Mouse (Mus musculus): Measurements from ENCODE around the gene Szrd1. TPM values are rescaled to one million over a fixed set of nuclear protein-coding genes. Genes with fewer than 3 reads are reported as not detected.

The Szrd1 gene
- polyA plus RNA-seq, 1 experiment from 2014 or later, result 30.7 TPM

- Histone ChIP-seq H3K36me3 (peaks cover 27% of the 10 kb centered on the region), H3K4me1 (replicated peaks) (peaks cover 18% of the 10 kb centered on the region), H3K9ac (replicated peaks) (peak overlapping the region; percentile 93), H3K27ac (no peak overlapping the region), H3K9me3 (no peaks in the 10 kb centered on the region), H3K4me2 (replicated peaks) (peak overlapping the region; percentile 89), H3K27me3 (no peaks in the 10 kb centered on the region), H3K4me3 (replicated peaks) (peak overlapping the region; percentile 85)
- WGBS, result 86% methylated on average over 17 of the region's 17 CpGs
- ATAC-seq, result no peak
Observed at GRCm38 (mm10) chr4:141076761-141077506, 62.6 kb downstream of the Szrd1 start.

DNA sequence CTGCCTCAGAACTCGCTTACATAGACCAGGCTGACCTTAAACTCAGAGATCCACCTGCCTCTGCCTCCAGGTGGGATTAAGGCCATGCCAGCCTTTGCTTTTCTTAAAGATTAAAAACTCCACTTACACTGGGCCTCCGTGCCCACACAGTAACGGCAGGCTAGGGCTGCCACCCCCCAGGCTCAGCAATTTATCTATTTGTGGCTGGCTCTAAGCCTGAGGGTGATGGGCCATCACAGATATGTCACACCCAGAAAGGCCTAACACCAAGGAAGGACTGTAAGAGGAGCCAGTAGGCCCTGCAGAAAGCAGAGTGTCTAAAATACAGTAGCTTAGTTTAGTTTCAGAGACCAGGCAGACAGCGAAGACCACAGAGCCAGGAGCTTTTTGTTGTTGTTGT lies 65.5 kb downstream of the Szrd1 start:
- Histone ChIP-seq H3K4me1 (replicated peaks) (peaks cover 18% of the 10 kb centered on the region), H3K27me3 (no peaks in the 10 kb centered on the region), H3K36me3 (peaks cover 53% of the 10 kb centered on the region), H3K27ac (no peak overlapping the region), H3K4me2 (replicated peaks) (no peak overlapping the region), H3K9ac (replicated peaks) (no peak overlapping the region), H3K9me3 (no peaks in the 10 kb centered on the region), H3K4me3 (replicated peaks) (no peak overlapping the region)
- 96% methylated on average over 4 of the region's 4 CpGs for WGBS
- no peak for ATAC-seq

DNA sequence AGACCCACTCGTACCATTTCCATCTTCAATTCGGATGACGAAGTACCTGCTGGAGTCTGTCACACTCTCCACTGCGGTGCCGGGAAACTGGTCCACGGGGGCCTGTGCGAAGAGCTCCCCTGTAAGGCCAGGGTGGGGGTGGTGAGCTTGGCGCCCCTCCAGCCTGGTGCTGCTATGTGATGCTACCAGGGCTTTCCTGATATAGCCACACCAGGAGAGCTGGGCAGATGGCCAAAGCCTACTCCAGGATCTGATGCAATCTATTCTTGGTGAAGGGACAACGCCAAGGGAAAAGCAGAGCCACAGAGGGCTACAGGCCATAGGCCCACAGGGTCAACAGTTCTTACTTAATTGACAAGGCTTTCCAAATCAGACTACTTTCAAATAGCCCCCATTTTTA lies 65.9 kb downstream of the Szrd1 start:
- WGBS, result 93% methylated on average over 9 of the region's 9 CpGs

DNA sequence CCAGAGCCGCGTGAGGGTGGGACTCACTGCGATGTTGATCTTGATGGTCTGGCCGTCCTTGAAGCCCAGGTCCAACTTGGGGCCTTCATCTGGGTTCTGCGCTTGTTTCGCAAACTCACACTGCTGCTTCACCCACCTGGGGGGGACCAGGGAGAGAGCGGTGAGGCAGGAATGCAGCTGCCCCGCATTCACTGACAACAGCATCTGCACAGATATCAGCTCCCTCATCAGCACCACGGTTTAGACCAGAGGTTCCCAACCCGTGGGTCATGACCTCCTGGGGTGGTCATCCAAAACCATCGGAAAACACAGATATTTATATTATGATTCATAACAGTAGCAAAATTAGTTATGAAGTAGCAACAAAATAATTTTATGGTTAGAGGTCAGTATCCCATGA lies 67.1 kb downstream of the Szrd1 start:
- H3K36me3 ChIP-seq, result peaks cover 70% of the 10 kb centered on the region
- no peak overlapping the region for H3K9ac ChIP-seq (replicated peaks)
- no peaks in the 10 kb centered on the region for H3K9me3 ChIP-seq
- H3K27ac ChIP-seq, result no peak overlapping the region
- 97% methylated on average over 11 of the region's 11 CpGs for WGBS
- no peak overlapping the region for H3K4me3 ChIP-seq (replicated peaks)
- peaks cover 16% of the 10 kb centered on the region for H3K4me1 ChIP-seq (replicated peaks)
- no peaks in the 10 kb centered on the region for H3K27me3 ChIP-seq
- ATAC-seq, result no peak
- H3K4me2 ChIP-seq (replicated peaks), result no peak overlapping the region

More for the DNA sequence above, 65.9 kb downstream of the Szrd1 start:
- H3K4me2 ChIP-seq (replicated peaks), result no peak overlapping the region
- peaks cover 58% of the 10 kb centered on the region for H3K36me3 ChIP-seq
- H3K4me1 ChIP-seq (replicated peaks), result peaks cover 18% of the 10 kb centered on the region
- H3K4me3 ChIP-seq (replicated peaks), result no peak overlapping the region
- H3K27ac ChIP-seq, result no peak overlapping the region
- H3K9me3 ChIP-seq, result no peaks in the 10 kb centered on the region
- no peak for ATAC-seq
- H3K27me3 ChIP-seq, result no peaks in the 10 kb centered on the region
- no peak overlapping the region for H3K9ac ChIP-seq (replicated peaks)

GRCm38 (mm10) chr4:141069731-141070130 lies 69.8 kb downstream of the Szrd1 start:
- Histone ChIP-seq H3K4me3 (replicated peaks) (no peak overlapping the region), H3K4me2 (replicated peaks) (no peak overlapping the region), H3K9ac (replicated peaks) (no peak overlapping the region), H3K4me1 (replicated peaks) (no peaks in the 10 kb centered on the region), H3K27ac (no peak overlapping the region), H3K36me3 (peaks cover 88% of the 10 kb centered on the region), H3K27me3 (no peaks in the 10 kb centered on the region), H3K9me3 (no peaks in the 10 kb centered on the region)
- no peak for ATAC-seq
- WGBS, result 64% methylated on average over 4 of the region's 4 CpGs

DNA sequence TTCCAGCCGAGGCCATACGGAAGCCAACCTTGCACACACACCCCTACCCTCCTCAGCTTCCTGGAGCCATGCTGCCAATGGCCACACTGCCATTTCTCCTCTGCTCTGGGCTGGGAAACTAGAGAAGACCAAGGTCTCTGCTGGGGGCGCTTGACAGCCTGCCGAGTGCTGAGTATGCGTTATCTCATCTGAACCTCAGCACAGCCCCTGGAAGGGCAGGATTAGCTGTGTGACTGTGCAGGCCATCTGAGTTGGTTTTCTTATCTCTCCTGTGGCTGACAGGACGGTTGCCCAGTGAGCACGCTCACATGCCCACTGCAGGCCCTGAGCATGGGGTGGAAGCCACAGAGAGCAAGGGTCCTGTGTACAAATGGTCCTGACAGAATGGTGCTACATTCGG lies 70.9 kb downstream of the Szrd1 start:
- Histone ChIP-seq H3K9ac (replicated peaks) (no peak overlapping the region), H3K9me3 (no peaks in the 10 kb centered on the region), H3K36me3 (peaks cover 82% of the 10 kb centered on the region), H3K27me3 (no peaks in the 10 kb centered on the region), H3K4me1 (replicated peaks) (no peaks in the 10 kb centered on the region), H3K4me2 (replicated peaks) (no peak overlapping the region), H3K27ac (no peak overlapping the region), H3K4me3 (replicated peaks) (no peak overlapping the region)
- no peak for ATAC-seq
- WGBS, result 92% methylated on average over 8 of the region's 8 CpGs

- H3K4me1 ChIP-seq (replicated peaks), result no peaks in the 10 kb centered on the region
- H3K9ac ChIP-seq (replicated peaks), result no peak overlapping the region
- H3K4me2 ChIP-seq (replicated peaks), result no peak overlapping the region
- no peaks in the 10 kb centered on the region for H3K9me3 ChIP-seq
- no peaks in the 10 kb centered on the region for H3K27me3 ChIP-seq
- ATAC-seq, result no peak
- no peak overlapping the region for H3K27ac ChIP-seq
- H3K4me3 ChIP-seq (replicated peaks), result no peak overlapping the region
- WGBS, result 91% methylated on average over 9 of the region's 9 CpGs
- peaks cover 71% of the 10 kb centered on the region for H3K36me3 ChIP-seq
Observed at GRCm38 (mm10) chr4:141067516-141068046, 72.0 kb downstream of the Szrd1 start.

GRCm38 (mm10) chr4:141066709-141067515 lies 72.7 kb downstream of the Szrd1 start:
- Histone ChIP-seq H3K27me3 (no peaks in the 10 kb centered on the region), H3K4me2 (replicated peaks) (no peak overlapping the region), H3K4me1 (replicated peaks) (no peaks in the 10 kb centered on the region), H3K27ac (peak overlapping the region; percentile 45; the same call in 1 of the 2 replicates), H3K9ac (replicated peaks) (no peak overlapping the region), H3K36me3 (peaks cover 64% of the 10 kb centered on the region), H3K9me3 (no peaks in the 10 kb centered on the region), H3K4me3 (replicated peaks) (no peak overlapping the region)
- WGBS, result 85% methylated on average over 12 of the region's 12 CpGs
- no peak for ATAC-seq

GRCm38 (mm10) chr4:141065123-141065522 lies 74.5 kb downstream of the Szrd1 start:
- peak; percentile 25 for ATAC-seq
- Histone ChIP-seq H3K36me3 (peaks cover 47% of the 10 kb centered on the region), H3K4me2 (replicated peaks) (no peak overlapping the region), H3K27me3 (no peaks in the 10 kb centered on the region), H3K27ac (no peak overlapping the region), H3K4me3 (replicated peaks) (no peak overlapping the region), H3K9ac (replicated peaks) (no peak overlapping the region), H3K9me3 (no peaks in the 10 kb centered on the region), H3K4me1 (replicated peaks) (peaks cover 7% of the 10 kb centered on the region)
- WGBS, result 4% methylated on average over 8 of the region's 8 CpGs

- no peak overlapping the region for H3K4me3 ChIP-seq (replicated peaks)
- ATAC-seq, result no peak
- no peak overlapping the region for H3K4me2 ChIP-seq (replicated peaks)
- H3K36me3 ChIP-seq, result peaks cover 39% of the 10 kb centered on the region
- H3K4me1 ChIP-seq (replicated peaks), result peaks cover 16% of the 10 kb centered on the region
- no peak overlapping the region for H3K27ac ChIP-seq
- H3K9ac ChIP-seq (replicated peaks), result no peak overlapping the region
- H3K9me3 ChIP-seq, result no peaks in the 10 kb centered on the region
- H3K27me3 ChIP-seq, result no peaks in the 10 kb centered on the region
- 84% methylated on average over 4 of the region's 4 CpGs for WGBS
Observed at GRCm38 (mm10) chr4:141064104-141064659, 75.4 kb downstream of the Szrd1 start.
